Mouse (Mus musculus) lung, embryonic 15.5 days (tissue): Measurements from ENCODE around the gene Olfr1311. TPM values are rescaled to one million over a fixed set of nuclear protein-coding genes. Genes with fewer than 3 reads are reported as not detected.
"Not testable (repeated sequence)": the region's sequence is repeated elsewhere in the genome, so short reads cannot be mapped to it uniquely, and the experiment has no call there.

Source experiments
- ATAC-seq: fragments of 200-750 bp; cut with Nextera tagmentation; 2 replicates; pipeline ENCODE4 v1.8.0; 2017; ENCODE audit warnings: moderate number of reproducible peaks, borderline replicate concordance; ENCODE audit not compliant: low FRiP score, low TSS enrichment; ENCODE audit errors: extremely low read depth
- H3K27ac ChIP-seq: fragments of 300-500 bp; sonication (generic); 2 replicates; pipeline ENCODE4 v1.5.1; 2015; ENCODE audit warnings: moderate library complexity, mild to moderate bottlenecking, inconsistent platforms
- H3K27me3 ChIP-seq: fragments of 300-500 bp; sonication (generic); 2 replicates; pipeline ENCODE4 v1.6.1; 2015; ENCODE audit warnings: inconsistent platforms
- H3K36me3 ChIP-seq: fragments of 300-500 bp; sonication (generic); 2 replicates; pipeline ENCODE4 v1.6.1; 2015; ENCODE audit warnings: inconsistent platforms
- H3K4me1 ChIP-seq: fragments of 300-500 bp; sonication (generic); 2 replicates; pipeline ENCODE4 v1.6.1; 2015; ENCODE audit warnings: inconsistent platforms
- H3K4me2 ChIP-seq: fragments of 300-500 bp; sonication (generic); 2 replicates; pipeline ENCODE4 v1.6.1; 2015; ENCODE audit warnings: inconsistent platforms, mild to moderate bottlenecking, moderate library complexity
- H3K4me3 ChIP-seq: fragments of 300-500 bp; sonication (generic); 2 replicates; pipeline ENCODE4 v1.5.1; 2015; ENCODE audit warnings: mild to moderate bottlenecking, inconsistent platforms
- H3K9ac ChIP-seq: fragments of 300-500 bp; sonication (generic); 2 replicates; pipeline ENCODE4 v1.6.1; 2015; ENCODE audit warnings: inconsistent platforms
- H3K9me3 ChIP-seq: fragments of 300-500 bp; sonication (generic); 2 replicates; pipeline ENCODE4 v1.6.1; 2016; ENCODE audit warnings: inconsistent platforms
- WGBS: fragments of 180-500 bp; shearing (Covaris S2); methylation state at CpG from one replicate; pipeline ENCODE4 v1.1.7; 2015; 5-methylcytosine and 5-hydroxymethylcytosine counted together
- polyA plus RNA-seq: library from polyadenylated mRNA; unstranded; fragments of >200 nt; fragmentation: Nextera tagmentation; extraction: Ambion mirVana; gene quantifications from 2 replicates; pipeline ENCODE4 v1.2.1, GENCODE M21; 2015

The Olfr1311 gene
- polyA plus RNA-seq, result not detected in 2 replicates

GRCm38 (mm10) chr2:112024312-112024711 lies at the start of gene Olfr1311:
Gene Olfr1311, minus strand, starts transcription at chr2:112024412.
- no peaks in the 10 kb centered on the region for H3K9me3 ChIP-seq
- no peaks in the 10 kb centered on the region for H3K36me3 ChIP-seq
- H3K4me3 ChIP-seq, result no peak within 1 kb of the TSS
- ATAC-seq, result no peak
- H3K27me3 ChIP-seq, result no peaks in the 10 kb centered on the region
- H3K27ac ChIP-seq, result no peak within 1 kb of the TSS
- H3K4me1 ChIP-seq, result no peaks in the 10 kb centered on the region
- WGBS, result 90% methylated on average over 2 of the region's 2 CpGs
- H3K9ac ChIP-seq, result no peak within 1 kb of the TSS
- H3K4me2 ChIP-seq, result no peak within 1 kb of the TSS

GRCm38 (mm10) chr2:112050138-112050537 lies 25.9 kb upstream of the Olfr1311 start, which contains the start of gene Olfr1312:
Gene Olfr1312, minus strand, starts transcription at chr2:112050238.
- Histone ChIP-seq H3K27ac (no peak within 1 kb of the TSS), H3K36me3 (no peaks in the 10 kb centered on the region), H3K9me3 (no peaks in the 10 kb centered on the region), H3K9ac (no peak within 1 kb of the TSS), H3K27me3 (no peaks in the 10 kb centered on the region), H3K4me1 (no peaks in the 10 kb centered on the region), H3K4me3 (no peak within 1 kb of the TSS), H3K4me2 (no peak within 1 kb of the TSS)
- no peak for ATAC-seq
- 18% methylated on average over 1 of the region's 1 CpGs for WGBS

- not testable (repeated sequence) for H3K4me3 ChIP-seq, H3K4me2 ChIP-seq, H3K36me3 ChIP-seq, H3K27ac ChIP-seq, H3K9ac ChIP-seq, ATAC-seq, H3K9me3 ChIP-seq, H3K4me1 ChIP-seq, H3K27me3 ChIP-seq
- 38% methylated on average over 6 of the region's 6 CpGs for WGBS
Measured at GRCm38 (mm10) chr2:112026971-112027370, 2.8 kb upstream of the Olfr1311 start.

- no peaks in the 10 kb centered on the region for H3K36me3 ChIP-seq
Measured at GRCm38 (mm10) chr2:112014900-112015299, 9.3 kb downstream of the Olfr1311 start.

GRCm38 (mm10) chr2:112012608-112013007 lies 11.6 kb downstream of the Olfr1311 start, which contains the start of gene Olfr1310:
Gene Olfr1310, minus strand, starts transcription at chr2:112012708.
- no peak for ATAC-seq
- Histone ChIP-seq H3K4me2 (no peak within 1 kb of the TSS), H3K36me3 (no peaks in the 10 kb centered on the region), H3K4me3 (no peak within 1 kb of the TSS), H3K27ac (no peak within 1 kb of the TSS), H3K9ac (no peak within 1 kb of the TSS), H3K27me3 (no peaks in the 10 kb centered on the region), H3K9me3 (no peaks in the 10 kb centered on the region), H3K4me1 (no peaks in the 10 kb centered on the region)

More at GRCm38 (mm10) chr2:112014900-112015299, 9.3 kb downstream of the Olfr1311 start:
- H3K9me3 ChIP-seq, result no peaks in the 10 kb centered on the region
- H3K4me1 ChIP-seq, result no peaks in the 10 kb centered on the region
- no peak overlapping the region for H3K4me3 ChIP-seq
- no peak overlapping the region for H3K9ac ChIP-seq
- H3K27me3 ChIP-seq, result no peaks in the 10 kb centered on the region
- H3K4me2 ChIP-seq, result no peak overlapping the region
- ATAC-seq, result no peak
- H3K27ac ChIP-seq, result no peak overlapping the region
- 82% methylated on average over 3 of the region's 3 CpGs for WGBS

- no peak for ATAC-seq
- no peaks in the 10 kb centered on the region for H3K4me1 ChIP-seq
- H3K4me3 ChIP-seq, result no peak within 1 kb of the TSS
- H3K9me3 ChIP-seq, result no peaks in the 10 kb centered on the region
- no peak within 1 kb of the TSS for H3K27ac ChIP-seq
- H3K4me2 ChIP-seq, result no peak within 1 kb of the TSS
- H3K36me3 ChIP-seq, result no peaks in the 10 kb centered on the region
- H3K27me3 ChIP-seq, result no peaks in the 10 kb centered on the region
- no peak within 1 kb of the TSS for H3K9ac ChIP-seq
- 49% methylated on average over 1 of the region's 1 CpGs for WGBS
Measured at GRCm38 (mm10) chr2:111990181-111990580, 34.0 kb downstream of the Olfr1311 start, which contains the start of gene Olfr1309. Gene Olfr1309, minus strand, starts transcription at chr2:111990281.

Other genes starting within 250 kb of the Olfr1311 start
- gene Olfr1302, start 247.0 kb downstream of the Olfr1311 start, polyA plus RNA-seq, result not detected in 2 replicates
- not detected in 2 replicates for gene Olfr1303, start 204.1 kb downstream of the Olfr1311 start, polyA plus RNA-seq
- gene Olfr1305, start 147.3 kb downstream of the Olfr1311 start, polyA plus RNA-seq, result not detected in 2 replicates
- not detected in 2 replicates for gene Olfr1306, start 108.1 kb downstream of the Olfr1311 start, polyA plus RNA-seq
- 0.01 TPM in 1 of 2 replicates, not detected in the other for gene Olfr1307, start 75.0 kb downstream of the Olfr1311 start, polyA plus RNA-seq
- not detected in 2 replicates for gene Olfr1308, start 59.5 kb downstream of the Olfr1311 start, polyA plus RNA-seq
- gene Olfr1309, start 34.1 kb downstream of the Olfr1311 start, polyA plus RNA-seq, result not detected in 2 replicates
- not detected in 2 replicates for gene Olfr1310, start 11.7 kb downstream of the Olfr1311 start, polyA plus RNA-seq
- gene Olfr1312, start 25.8 kb upstream of the Olfr1311 start, polyA plus RNA-seq, result not detected in 2 replicates
- gene Olfr1313, start 53.4 kb upstream of the Olfr1311 start, polyA plus RNA-seq, result not detected in 2 replicates
- not detected in 2 replicates for gene Olfr1314, start 72.4 kb upstream of the Olfr1311 start, polyA plus RNA-seq
- not detected in 2 replicates for gene Olfr1315-ps1, start 91.0 kb upstream of the Olfr1311 start, polyA plus RNA-seq
- gene Olfr1316, start 110.6 kb upstream of the Olfr1311 start, polyA plus RNA-seq, result not detected in 2 replicates
- gene Olfr1317, start 115.9 kb upstream of the Olfr1311 start, polyA plus RNA-seq, result not detected in 2 replicates
- not detected in 2 replicates for gene Olfr1318, start 129.8 kb upstream of the Olfr1311 start, polyA plus RNA-seq
- 16.3 and 17.3 TPM in 2 replicates for gene Lpcat4, start 215.1 kb upstream of the Olfr1311 start, polyA plus RNA-seq
- gene Nutm1, start 234.9 kb upstream of the Olfr1311 start, polyA plus RNA-seq, result not detected in 2 replicates
- 182 and 204 TPM in 2 replicates for gene Nop10, start 237.5 kb upstream of the Olfr1311 start, polyA plus RNA-seq
- gene Slc12a6, start 241.4 kb upstream of the Olfr1311 start, polyA plus RNA-seq, result 6.8 and 9.3 TPM in 2 replicates
- not detected in 2 replicates for gene Gm21985, start 241.9 kb upstream of the Olfr1311 start, polyA plus RNA-seq